8 mouse cellular contexts compared by ENCODE assay signal in genomic region chr6:48627511-48627924, GRCm38 (mm10). TPM values are rescaled to one million over a fixed set of nuclear protein-coding genes. Genes with fewer than 3 reads are reported as not detected.
DNase-seq lines count a peak whose midpoint lies in the region; ATAC-seq and TF ChIP-seq lines count a peak whose summit lies in the region.

No protein-coding gene starts in this region.

- no peaks in the 10 kb centered on the region for H3K4me1 ChIP-seq in heart, adult 2 months (ENCODE audit: control insufficient read depth, insufficient read depth, low read length)
- peaks cover 32% of the 10 kb centered on the region for H3K4me1 ChIP-seq in embryonic facial prominence, embryonic 10.5 days
- H3K4me1 ChIP-seq in intestine, embryonic 15.5 days (replicated peaks): peaks cover 15% of the 10 kb centered on the region; the same call in 1 of the 2 replicates
- H3K4me1 ChIP-seq in midbrain, embryonic 10.5 days: peaks cover 29% of the 10 kb centered on the region

- H3K27ac ChIP-seq in heart, adult 2 months: no peak overlapping the region
- H3K27ac ChIP-seq in embryonic facial prominence, embryonic 10.5 days (replicated peaks): peak overlapping the region; percentile 52; the same call in 1 of the 2 replicates
- no peak overlapping the region for H3K27ac ChIP-seq in intestine, embryonic 15.5 days
- peak overlapping the region; percentile 72 for H3K27ac ChIP-seq in midbrain, embryonic 10.5 days (replicated peaks)

- intact Hi-C loops in heart, adult 2 months (cut with DNase I): no loop called here

- H3K36me3 ChIP-seq in heart, adult 2 months (ENCODE audit: control insufficient read depth, insufficient read depth, low read length): no peaks in the 10 kb centered on the region
- H3K36me3 ChIP-seq in embryonic facial prominence, embryonic 10.5 days (replicated peaks): no peaks in the 10 kb centered on the region
- H3K36me3 ChIP-seq in intestine, embryonic 15.5 days: no peaks in the 10 kb centered on the region
- H3K36me3 ChIP-seq in midbrain, embryonic 10.5 days: no peaks in the 10 kb centered on the region

- no peak for TF ChIP-seq EP300 in heart, adult 2 months (IDR thresholded peaks at IDR 0.05; ENCODE audit: insufficient read depth, low read depth, low read length)

- WGBS in heart, adult 2 months: 25% methylated on average over 7 of the region's 7 CpGs
- WGBS in embryonic facial prominence, embryonic 10.5 days: 3% methylated on average over 7 of the region's 7 CpGs
- 3% methylated on average over 7 of the region's 7 CpGs for WGBS in intestine, embryonic 15.5 days
- WGBS in midbrain, embryonic 10.5 days: 3% methylated on average over 7 of the region's 7 CpGs

- peak overlapping the region; percentile 44 for H3K4me3 ChIP-seq in heart, adult 2 months
- H3K4me3 ChIP-seq in embryonic facial prominence, embryonic 10.5 days: peak overlapping the region; percentile 60
- peak overlapping the region; percentile 47 for H3K4me3 ChIP-seq in intestine, embryonic 15.5 days (replicated peaks)
- peak overlapping the region; percentile 60 for H3K4me3 ChIP-seq in midbrain, embryonic 10.5 days

- no peak; the same call in 1 of the 2 replicates for ATAC-seq in intestine, embryonic 15.5 days

- H3K79me2 ChIP-seq in heart, adult 2 months (replicated peaks; ENCODE audit: control insufficient read depth, insufficient read depth, low read length): no peaks in the 10 kb centered on the region

- no peaks in the 10 kb centered on the region for H3K9me3 ChIP-seq in embryonic facial prominence, embryonic 10.5 days
- H3K9me3 ChIP-seq in intestine, embryonic 15.5 days: no peaks in the 10 kb centered on the region
- no peaks in the 10 kb centered on the region for H3K9me3 ChIP-seq in midbrain, embryonic 10.5 days (replicated peaks)

- H3K27me3 ChIP-seq in heart, adult 2 months (ENCODE audit: control insufficient read depth, insufficient read depth, low read length): no peaks in the 10 kb centered on the region
- peaks cover 70% of the 10 kb centered on the region for H3K27me3 ChIP-seq in embryonic facial prominence, embryonic 10.5 days (replicated peaks; ENCODE audit: low read depth, poor library complexity, severe bottlenecking)
- H3K27me3 ChIP-seq in intestine, embryonic 15.5 days (replicated peaks): peaks cover 22% of the 10 kb centered on the region
- peaks cover 69% of the 10 kb centered on the region for H3K27me3 ChIP-seq in midbrain, embryonic 10.5 days (ENCODE audit: low read depth, poor library complexity, severe bottlenecking)

- peak overlapping the region; percentile 43 for H3K9ac ChIP-seq in heart, adult 2 months (ENCODE audit: low read depth, low read length)
- peak overlapping the region; percentile 47; the same call in 1 of the 2 replicates for H3K9ac ChIP-seq in intestine, embryonic 15.5 days

- no peak for TF ChIP-seq CTCF in heart, adult 2 months (IDR thresholded peaks at IDR 0.05)

- no peak for TF ChIP-seq POLR2A in heart, adult 2 months (IDR thresholded peaks at IDR 0.05; ENCODE audit: insufficient read depth, low read depth, low read length)

- DNase-seq in heart, adult 2 months: peak in 1 of 2 experiments; percentile 22
- no peak for DNase-seq in heart, adult 8-10 months (ENCODE audit: low spot score)
- no peak for DNase-seq in embryonic facial prominence, embryonic 10.5 days (ENCODE audit: low spot score)
- no peak for DNase-seq in midbrain, embryonic 10.5 days (ENCODE audit: low spot score)
- DNase-seq in embryo, embryonic 11 days: no peak
- no peak for DNase-seq in cerebellum, postnatal 10 days
- no peak for DNase-seq in urinary bladder, adult 18-20 months (ENCODE audit: low spot score in 2 of 2)

- H3K4me2 ChIP-seq in intestine, embryonic 15.5 days (replicated peaks): peak overlapping the region; percentile 91

RNA-seq across cellular contexts. Expression of gene AI854703, which starts 1.0 kb away (rescaled TPM):
- under 1 TPM; 0.16 to 0.29 TPM for total RNA-seq in heart, adult 2 months (2021)
- polyA plus RNA-seq in heart, adult 2 months (2012; rRNA removed): 0.68 and 1.1 TPM in 2 replicates
- under 1 TPM; 0.22 to 0.69 (median 0.43) TPM for total RNA-seq in heart, adult 8-10 months (2022)
- 1.1 TPM in 2 replicates for polyA plus RNA-seq in embryonic facial prominence, embryonic 10.5 days (2016; fragmentation: Nextera tagmentation; extraction: Ambion mirVana)
- polyA plus RNA-seq in intestine, embryonic 15.5 days (2015; fragmentation: Nextera tagmentation; extraction: Ambion mirVana): 0.89 and 1.2 TPM in 2 replicates
- polyA plus RNA-seq in midbrain, embryonic 10.5 days (2016; fragmentation: Nextera tagmentation; extraction: Ambion mirVana): 0.89 TPM in 2 replicates

RNA-seq across cellular contexts. Expression of gene Gimap8, which starts 19.5 kb away (rescaled TPM):
- 1 to 10 TPM; 7.1 to 7.6 TPM for total RNA-seq in heart, adult 2 months (2021)
- polyA plus RNA-seq in heart, adult 2 months (2012; rRNA removed): 4.1 and 7.3 TPM in 2 replicates
- total RNA-seq in heart, adult 8-10 months (2022): 1 to 10 TPM; 4.9 to 8.8 (median 5.8) TPM
- 0.48 and 0.51 TPM in 2 replicates for polyA plus RNA-seq in embryonic facial prominence, embryonic 10.5 days (2016; fragmentation: Nextera tagmentation; extraction: Ambion mirVana)
- polyA plus RNA-seq in intestine, embryonic 15.5 days (2015; fragmentation: Nextera tagmentation; extraction: Ambion mirVana): 1.7 and 2.3 TPM in 2 replicates
- 0.44 and 0.82 TPM in 2 replicates for polyA plus RNA-seq in midbrain, embryonic 10.5 days (2016; fragmentation: Nextera tagmentation; extraction: Ambion mirVana)

RNA-seq across cellular contexts. Expression of gene Zfp775, which starts 25.7 kb away (rescaled TPM):
- 10 to 100 TPM; 11.8 to 12.9 TPM for total RNA-seq in heart, adult 2 months (2021)
- 6.2 and 7.0 TPM in 2 replicates for polyA plus RNA-seq in heart, adult 2 months (2012; rRNA removed)
- 10 to 100 TPM; 12.9 to 15.5 (median 14.1) TPM for total RNA-seq in heart, adult 8-10 months (2022)
- 10.1 and 10.8 TPM in 2 replicates for polyA plus RNA-seq in embryonic facial prominence, embryonic 10.5 days (2016; fragmentation: Nextera tagmentation; extraction: Ambion mirVana)
- polyA plus RNA-seq in intestine, embryonic 15.5 days (2015; fragmentation: Nextera tagmentation; extraction: Ambion mirVana): 5.1 and 5.8 TPM in 2 replicates
- polyA plus RNA-seq in midbrain, embryonic 10.5 days (2016; fragmentation: Nextera tagmentation; extraction: Ambion mirVana): 10.3 and 11.4 TPM in 2 replicates

RNA-seq across cellular contexts. Expression of gene Gm44965, which starts 33.8 kb away (rescaled TPM):
- not detected for total RNA-seq in heart, adult 2 months (2021)
- polyA plus RNA-seq in heart, adult 2 months (2012; rRNA removed): not detected in 2 replicates
- 1 to 10 TPM in 2 of 4 experiments, not detected in 2; 1.0 to 2.8 TPM for total RNA-seq in heart, adult 8-10 months (2022)
- polyA plus RNA-seq in embryonic facial prominence, embryonic 10.5 days (2016; fragmentation: Nextera tagmentation; extraction: Ambion mirVana): 0.91 TPM in 1 of 2 replicates, not detected in the other
- polyA plus RNA-seq in intestine, embryonic 15.5 days (2015; fragmentation: Nextera tagmentation; extraction: Ambion mirVana): not detected in 2 replicates
- polyA plus RNA-seq in midbrain, embryonic 10.5 days (2016; fragmentation: Nextera tagmentation; extraction: Ambion mirVana): 0.39 and 0.50 TPM in 2 replicates

RNA-seq across cellular contexts. Expression of gene Repin1, which starts 33.8 kb away (rescaled TPM):
- total RNA-seq in heart, adult 2 months (2021): 10 to 100 TPM; 30.0 to 33.2 TPM
- 27.7 and 33.1 TPM in 2 replicates for polyA plus RNA-seq in heart, adult 2 months (2012; rRNA removed)
- 10 to 100 TPM; 35.5 to 40.9 (median 36.3) TPM for total RNA-seq in heart, adult 8-10 months (2022)
- 50.7 and 56.2 TPM in 2 replicates for polyA plus RNA-seq in embryonic facial prominence, embryonic 10.5 days (2016; fragmentation: Nextera tagmentation; extraction: Ambion mirVana)
- 23.6 and 24.9 TPM in 2 replicates for polyA plus RNA-seq in intestine, embryonic 15.5 days (2015; fragmentation: Nextera tagmentation; extraction: Ambion mirVana)
- 58.9 and 59.4 TPM in 2 replicates for polyA plus RNA-seq in midbrain, embryonic 10.5 days (2016; fragmentation: Nextera tagmentation; extraction: Ambion mirVana)

Comparison
In these comparisons a context has a peak if more than half of its experiments do, and no peak if none do; other contexts are left out.
1. H3K27ac ChIP-seq: peak in embryonic facial prominence, embryonic 10.5 days (single experiment) and midbrain, embryonic 10.5 days (single experiment); none in heart, adult 2 months (single experiment) and intestine, embryonic 15.5 days (single experiment).
2. Peak in every context shown above with its lines, with median percentiles within 50 percentile points of each other: H3K4me3 ChIP-seq.